Mouse (Mus musculus): ENCODE data around the gene Peak1.

DNA sequence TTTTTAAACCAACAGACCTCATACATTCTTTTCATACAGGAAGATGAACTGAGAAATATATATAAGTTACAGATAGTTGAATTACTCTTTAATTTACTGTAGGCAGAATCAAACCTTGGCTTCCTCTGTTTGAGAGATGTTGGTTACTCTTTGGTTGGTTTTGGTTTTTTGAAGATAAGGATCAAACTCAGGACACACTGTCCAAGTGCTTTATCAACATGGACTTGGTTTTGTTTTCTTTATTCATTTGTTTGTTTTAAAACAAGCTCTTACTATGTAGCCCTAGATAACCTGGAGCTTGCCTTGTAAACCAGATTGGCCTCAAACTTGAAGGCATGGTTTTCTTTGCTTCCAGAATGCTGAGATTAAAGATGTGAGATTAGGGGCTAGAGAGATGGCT is 85.1 kb downstream of the Peak1 start:
- no peak for TF ChIP-seq CTCF (IDR thresholded peaks at IDR 0.05; ENCODE audit: control insufficient read depth, insufficient read depth, insufficient replicate concordance, low read depth, low read length)
- TF ChIP-seq POLR2A (IDR thresholded peaks at IDR 0.05; ENCODE audit: control insufficient read depth, low read depth, low read length), result no peak

All from testis, adult 2 months (tissue).